Mouse (Mus musculus) ovary, postnatal 36 days (tissue): Measurements from ENCODE around the gene Agr2.

Experiments
- DNase-seq: peaks from one replicate; pipeline ENCODE4 v3.0.0; 2022; ENCODE audit warnings: low spot score, mixed read lengths

Agr2 gene

GRCm38 (mm10) chr12:36027171-36027570 lies 34.5 kb downstream of the Agr2 start:
- DNase-seq, result no peak

- no peak for DNase-seq
Measured at GRCm38 (mm10) chr12:36028968-36029645, 36.4 kb downstream of the Agr2 start.

GRCm38 (mm10) chr12:36029687-36030086 lies 37.0 kb downstream of the Agr2 start:
- no peak for DNase-seq

GRCm38 (mm10) chr12:36030660-36031363 lies 38.1 kb downstream of the Agr2 start:
- DNase-seq, result no peak

- no peak for DNase-seq
Measured at GRCm38 (mm10) chr12:36032419-36032818, 39.7 kb downstream of the Agr2 start.

GRCm38 (mm10) chr12:36035501-36035900 lies 42.8 kb downstream of the Agr2 start:
- DNase-seq, result no peak

- DNase-seq, result no peak
Measured at GRCm38 (mm10) chr12:36036121-36036520, 43.4 kb downstream of the Agr2 start.

- no peak for DNase-seq
Measured at GRCm38 (mm10) chr12:36036776-36037175, 44.1 kb downstream of the Agr2 start.

- DNase-seq, result no peak
Measured at GRCm38 (mm10) chr12:36039541-36040084, 46.9 kb downstream of the Agr2 start.

- no peak for DNase-seq
Measured at GRCm38 (mm10) chr12:36040571-36041280, 48.0 kb downstream of the Agr2 start.

GRCm38 (mm10) chr12:36041281-36041589 lies 48.5 kb downstream of the Agr2 start:
- DNase-seq, result no peak

- DNase-seq, result peak; percentile 24
Measured at GRCm38 (mm10) chr12:36041703-36042347, 49.1 kb downstream of the Agr2 start.

- DNase-seq, result peak; percentile 84
Measured at GRCm38 (mm10) chr12:36042348-36042778, 49.7 kb downstream of the Agr2 start, which contains the start of gene Tspan13. Gene Tspan13 (minus strand): TSS chr12:36042500.

- DNase-seq, result no peak
Measured at GRCm38 (mm10) chr12:36044691-36045090, 52.0 kb downstream of the Agr2 start.

GRCm38 (mm10) chr12:36046196-36046595 lies 53.5 kb downstream of the Agr2 start:
- no peak for DNase-seq

- DNase-seq, result no peak
Measured at GRCm38 (mm10) chr12:36047593-36047992, 54.9 kb downstream of the Agr2 start.

GRCm38 (mm10) chr12:36050276-36050675 lies 57.6 kb downstream of the Agr2 start:
- no peak for DNase-seq
